Mouse (Mus musculus) cerebellum, postnatal 10 days (tissue): ENCODE measurements around the gene Klhl1.

Experiments
- DNase-seq, 2 experiments: peaks; one replicate each; pipeline ENCODE4 v3.0.0; 2021; ENCODE audit warnings: mixed read lengths in 2 of 2

Klhl1 gene

GRCm38 (mm10) chr14:96518954-96519682 is at the start of gene Klhl1:
Gene Klhl1 (minus strand): TSS chr14:96519102.
- DNase-seq, result peak; percentile 52 to 60

GRCm38 (mm10) chr14:96553668-96554067 is 34.8 kb upstream of the Klhl1 start:
- DNase-seq, result no peak

- DNase-seq, result peak; percentile 73 to 78
Observed at GRCm38 (mm10) chr14:96518151-96518953, 550 bp downstream of the Klhl1 start.

GRCm38 (mm10) chr14:96517727-96518126 is 1.2 kb downstream of the Klhl1 start:
- DNase-seq, result no peak

GRCm38 (mm10) chr14:96499936-96500335 is 19.0 kb downstream of the Klhl1 start:
- DNase-seq, result no peak

- DNase-seq, result no peak
Observed at GRCm38 (mm10) chr14:96471812-96472211, 47.1 kb downstream of the Klhl1 start.

- no peak for DNase-seq
Observed at GRCm38 (mm10) chr14:96471336-96471735, 47.6 kb downstream of the Klhl1 start.

GRCm38 (mm10) chr14:96461756-96462155 is 57.1 kb downstream of the Klhl1 start:
- peak; percentile 8 to 34 for DNase-seq

GRCm38 (mm10) chr14:96392032-96392737 is 126.7 kb downstream of the Klhl1 start:
- no peak for DNase-seq

- DNase-seq, result no peak
Observed at GRCm38 (mm10) chr14:96362727-96363126, 156.2 kb downstream of the Klhl1 start.

GRCm38 (mm10) chr14:96348220-96348619 is 170.7 kb downstream of the Klhl1 start:
- no peak for DNase-seq

GRCm38 (mm10) chr14:96331069-96331468 is 187.8 kb downstream of the Klhl1 start:
- no peak for DNase-seq

GRCm38 (mm10) chr14:96217805-96218441 is 301.0 kb downstream of the Klhl1 start:
- peak; percentile 28 to 45 for DNase-seq

GRCm38 (mm10) chr14:96194795-96195194 is 324.1 kb downstream of the Klhl1 start:
- DNase-seq, result peak; percentile 1 to 4

- DNase-seq, result no peak
Observed at GRCm38 (mm10) chr14:96174546-96174945, 344.4 kb downstream of the Klhl1 start.

GRCm38 (mm10) chr14:96143137-96143536 is 375.8 kb downstream of the Klhl1 start:
- DNase-seq, result no peak

- DNase-seq, result no peak
Observed at GRCm38 (mm10) chr14:96140246-96140645, 378.7 kb downstream of the Klhl1 start.

- peak; percentile 21 to 35 for DNase-seq
Observed at GRCm38 (mm10) chr14:96107396-96107795, 411.5 kb downstream of the Klhl1 start.

- no peak for DNase-seq
Observed at GRCm38 (mm10) chr14:96081681-96082207, 437.2 kb downstream of the Klhl1 start.

- DNase-seq, result no peak
Observed at GRCm38 (mm10) chr14:96065884-96066283, 453.0 kb downstream of the Klhl1 start.
